Mouse (Mus musculus) activated CD4-positive, CD25-positive, alpha-beta regulatory T cell, adult 4 months (primary cell): ENCODE results near the gene Gm7030. TPM values are rescaled to one million over a fixed set of nuclear protein-coding genes. Genes with fewer than 3 reads are reported as not detected.
"Not testable (repeated sequence)": the region's sequence is repeated elsewhere in the genome, so short reads cannot be mapped to it uniquely, and the experiment has no call there.

Source experiments
- ATAC-seq: one replicate; pipeline ENCODE4 v1.8.0; 2017
- polyA plus RNA-seq, 2 experiments: library from polyadenylated mRNA; unstranded; fragments of 100-300 nt; shearing (Covaris generic); gene quantifications; one replicate each; pipeline ENCODE4 v1.2.1; 2017

Gene Gm7030
- polyA plus RNA-seq, 2 experiments from 2014 or later, result not detected

DNA sequence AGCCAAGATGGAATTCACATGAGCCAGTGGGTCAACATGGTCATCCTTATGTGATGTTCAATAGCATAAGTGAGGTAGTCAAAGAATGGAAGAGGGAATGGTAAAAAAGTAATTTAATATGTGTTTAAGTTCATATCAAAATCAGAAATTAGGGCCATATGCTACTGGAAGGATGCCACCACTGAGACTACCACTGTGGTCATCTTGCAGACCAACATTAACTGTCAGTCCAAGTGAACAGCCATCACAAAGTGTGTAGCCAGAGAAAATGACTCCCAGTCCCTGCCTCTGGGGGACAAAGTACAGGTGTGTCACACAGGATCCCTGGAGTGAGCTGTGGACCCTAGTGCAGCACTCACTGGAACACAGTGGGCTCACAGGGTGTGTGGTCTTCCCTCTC, 47.3 kb downstream of the Gm7030 start:
- not testable (repeated sequence) for ATAC-seq

DNA sequence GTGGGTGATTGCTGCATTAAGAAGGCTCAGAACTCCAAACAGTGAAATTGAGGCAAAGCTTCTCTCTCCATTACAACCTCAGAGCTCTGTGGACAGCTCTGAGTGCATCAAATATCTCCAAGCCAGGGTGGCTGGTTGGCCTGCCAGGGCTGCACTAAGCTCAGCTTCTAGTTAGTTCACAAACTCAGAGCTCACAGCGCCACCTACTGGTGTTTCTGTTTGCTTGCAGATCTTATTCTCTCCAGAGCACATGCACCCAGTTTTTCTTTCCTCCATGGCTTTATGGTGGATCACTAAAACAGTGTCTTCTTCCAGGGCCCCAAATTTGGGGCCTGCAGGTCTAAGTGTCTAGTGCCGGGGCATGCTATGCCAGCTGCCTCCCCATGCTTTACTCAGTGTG, 68.4 kb downstream of the Gm7030 start:
- ATAC-seq, result peak; percentile 88

Other genes starting within 250 kb of the Gm7030 start
- 10 to 100 TPM; 19.6 to 26.9 TPM for gene Dhx16, start 249.6 kb downstream of the Gm7030 start, polyA plus RNA-seq
- 10 to 100 TPM; 12.4 to 17.5 TPM for gene 2310061I04Rik, start 232.0 kb downstream of the Gm7030 start, polyA plus RNA-seq
- 10 to 100 TPM; 11.7 to 14.3 TPM for gene Atat1, start 219.3 kb downstream of the Gm7030 start, polyA plus RNA-seq
- 10 to 100 TPM; 42.2 to 50.9 TPM for gene Mrps18b, start 213.0 kb downstream of the Gm7030 start, polyA plus RNA-seq
- 10 to 100 TPM; 42.0 to 57.4 TPM for gene Ppp1r10, start 213.0 kb downstream of the Gm7030 start, polyA plus RNA-seq
- gene Abcf1, start 159.7 kb downstream of the Gm7030 start, polyA plus RNA-seq, result 100 to 1,000 TPM in 1 of 2 experiments, 10 to 100 TPM in 1; 99.6 to 137 TPM
- gene Gnl1, start 149.6 kb downstream of the Gm7030 start, polyA plus RNA-seq, result 1 to 10 TPM; 8.1 to 9.2 TPM
- 10 to 100 TPM; 13.6 to 17.6 TPM for gene Prr3, start 149.2 kb downstream of the Gm7030 start, polyA plus RNA-seq
- 10 to 100 TPM; 36.4 to 43.7 TPM for gene H2-T24, start 108.9 kb downstream of the Gm7030 start, polyA plus RNA-seq
- gene H2-T23, start 96.6 kb downstream of the Gm7030 start, polyA plus RNA-seq, result 1,000 to 10,000 TPM in 1 of 2 experiments, 100 to 1,000 TPM in 1; 679 to 1,228 TPM
- gene H2-T22, start 86.7 kb downstream of the Gm7030 start, polyA plus RNA-seq, result 100 to 1,000 TPM; 415 to 458 TPM
- gene Gm6034, start 86.5 kb downstream of the Gm7030 start, polyA plus RNA-seq, result under 1 TPM in 1 of 2 experiments, not detected in 1; 0.46 TPM
- under 1 TPM; 0.37 to 0.38 TPM for gene Gm11127, start 71.1 kb downstream of the Gm7030 start, polyA plus RNA-seq
- 1 to 10 TPM in 1 of 2 experiments, under 1 TPM in 1; 0.70 to 4.4 TPM for gene Gm19684, start 7.7 kb downstream of the Gm7030 start, polyA plus RNA-seq
- gene Gm8909, start 39.1 kb upstream of the Gm7030 start, polyA plus RNA-seq, result 1 to 10 TPM; 1.3 to 5.2 TPM
- gene H2-T3, start 60.9 kb upstream of the Gm7030 start, polyA plus RNA-seq, result 1 to 10 TPM in 1 of 2 experiments, not detected in 1; 5.7 TPM
- gene Rpp21, start 128.6 kb upstream of the Gm7030 start, polyA plus RNA-seq, result 100 to 1,000 TPM; 178 to 195 TPM
- gene Trim39, start 142.8 kb upstream of the Gm7030 start, polyA plus RNA-seq, result 10 to 100 TPM in 1 of 2 experiments, 1 to 10 TPM in 1; 9.2 to 13.2 TPM
- not detected for gene H2-M10.2, start 157.1 kb upstream of the Gm7030 start, polyA plus RNA-seq
- gene H2-M10.1, start 196.7 kb upstream of the Gm7030 start, polyA plus RNA-seq, result not detected
- not detected for gene H2-M10.3, start 239.0 kb upstream of the Gm7030 start, polyA plus RNA-seq